Mouse (Mus musculus) kidney, adult 2 months (tissue): ENCODE measurements around the gene Amz1.

ENCODE experiments used
- CTCF ChIP-seq: fragments of 200-500 bp; conservative IDR thresholded peaks from 2 replicates; pipeline ENCODE4 v1.5.1; 2011; ENCODE audit warnings: low read depth, mild to moderate bottlenecking, control low read depth, low read length, moderate library complexity, mixed read lengths; ENCODE audit not compliant: insufficient read depth, insufficient read length
- POLR2A ChIP-seq: fragments of 200-500 bp; IDR thresholded peaks from one replicate; pipeline ENCODE4 v1.6.1; 2011; ENCODE audit warnings: low read depth, low read length, control low read depth

DNA sequence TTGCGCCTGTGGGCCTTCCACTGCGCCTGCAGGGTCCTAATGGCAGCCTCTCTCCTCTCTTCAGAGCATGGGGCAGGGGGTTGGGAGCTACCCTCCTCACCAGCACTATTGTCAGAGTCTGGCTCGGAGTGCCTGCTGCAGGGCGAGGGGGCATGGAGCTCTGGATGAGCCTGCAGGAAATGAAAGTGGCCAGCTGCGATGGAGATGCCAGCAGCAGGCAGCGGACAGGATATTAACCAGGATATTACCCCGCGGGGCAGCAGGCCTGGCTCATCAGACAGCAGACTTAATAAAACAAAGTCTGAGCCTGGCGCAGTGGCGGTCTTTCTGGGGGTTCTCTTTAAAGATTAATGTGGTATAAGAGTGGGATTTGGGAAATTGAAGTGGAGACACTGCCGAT is 48.8 kb upstream of the Amz1 start:
- TF ChIP-seq POLR2A, result no peak
- no peak for TF ChIP-seq CTCF
